Mouse (Mus musculus): ENCODE data around the gene Nacad. TPM values are rescaled to one million over a fixed set of nuclear protein-coding genes. Genes with fewer than 3 reads are reported as not detected.

Nacad gene
- total and polyA plus RNA-seq, 3 experiments: 0.13 to 0.34 TPM; not detected in 1

GRCm38 (mm10) chr11:6644566-6644965 is 38.7 kb upstream of the Nacad start:
- no peaks in the 10 kb centered on the region for H3K36me3 ChIP-seq (replicated peaks in 1 of 2; ENCODE audit: control insufficient read depth in 1 of 2, insufficient read depth in 1 of 2, low read length in 1 of 2)
- no peak for DNase-seq (ENCODE audit: extremely low read depth)
- dilution Hi-C loops (cut with MboI; ENCODE audit: extremely low pct_ligation_motif_present, extremely low pct_unique_long_range_greater_than_20kb, low sequenced_read_pairs) (no loop called here), in situ Hi-C loops (cut with MboI; ENCODE audit: low pct_ligation_motif_present, low pct_unique_long_range_greater_than_20kb, low sequenced_read_pairs) (no loop called here)
- H3K27ac ChIP-seq (ENCODE audit: insufficient read depth, low read depth): no peak overlapping the region
- H3K4me2 ChIP-seq (ENCODE audit: insufficient read depth, low read depth, poor library complexity, severe bottlenecking): no peak overlapping the region
- no peak overlapping the region for H3K4me3 ChIP-seq (replicated peaks in 1 of 3; ENCODE audit: low read depth in 2 of 3, low read length in 2 of 3, poor library complexity in 1 of 3)
- H3K79me2 ChIP-seq (replicated peaks; ENCODE audit: control insufficient read depth, extremely low read depth, insufficient read depth, poor library complexity, severe bottlenecking): no peaks in the 10 kb centered on the region
- H3K9me3 ChIP-seq (replicated peaks; ENCODE audit: low read length): no peaks in the 10 kb centered on the region
- H3K9ac ChIP-seq (ENCODE audit: insufficient read depth, low read depth): no peak overlapping the region
- peaks cover 2 to 7% of the 10 kb centered on the region in 2 experiments for H3K4me1 ChIP-seq (ENCODE audit: control insufficient read depth in 1 of 2, insufficient read depth in 2 of 2)
- H3K27me3 ChIP-seq (replicated peaks): peaks cover 18% of the 10 kb centered on the region
- no peak for TF ChIP-seq ZMIZ1 (IDR thresholded peaks at IDR 0.05; ENCODE audit: low read depth, low read length)

- Histone ChIP-seq H3K4me3 (replicated peaks in 1 of 3; ENCODE audit: low read depth in 2 of 3, low read length in 2 of 3, poor library complexity in 1 of 3) (no peak overlapping the region), H3K27me3 (replicated peaks) (peaks cover 8% of the 10 kb centered on the region), H3K4me2 (ENCODE audit: insufficient read depth, low read depth, poor library complexity, severe bottlenecking) (no peak overlapping the region), H3K36me3 (replicated peaks in 1 of 2; ENCODE audit: control insufficient read depth in 1 of 2, insufficient read depth in 1 of 2, low read length in 1 of 2) (no peaks in the 10 kb centered on the region), H3K9ac (ENCODE audit: insufficient read depth, low read depth) (no peak overlapping the region), H3K4me1 (ENCODE audit: control insufficient read depth in 1 of 2, insufficient read depth in 2 of 2) (peaks cover 2 to 8% of the 10 kb centered on the region in 2 experiments; a peak in 3 of 4 replicates), H3K9me3 (replicated peaks; ENCODE audit: low read length) (no peaks in the 10 kb centered on the region), H3K27ac (ENCODE audit: insufficient read depth, low read depth) (no peak overlapping the region), H3K79me2 (replicated peaks; ENCODE audit: control insufficient read depth, extremely low read depth, insufficient read depth, poor library complexity, severe bottlenecking) (no peaks in the 10 kb centered on the region)
- no peak for DNase-seq (ENCODE audit: extremely low read depth)
- dilution Hi-C loops (cut with MboI; ENCODE audit: extremely low pct_ligation_motif_present, extremely low pct_unique_long_range_greater_than_20kb, low sequenced_read_pairs): no loop called here
- in situ Hi-C loops (cut with MboI; ENCODE audit: low pct_ligation_motif_present, low pct_unique_long_range_greater_than_20kb, low sequenced_read_pairs): no loop called here
- TF ChIP-seq MAX (IDR thresholded peaks at IDR 0.05; ENCODE audit: low read length) (no peak), ZMIZ1 (IDR thresholded peaks at IDR 0.05; ENCODE audit: low read depth, low read length) (no peak), RAD21 (IDR thresholded peaks at IDR 0.05; ENCODE audit: low read depth, low read length) (no peak), CHD1 (IDR thresholded peaks at IDR 0.05; ENCODE audit: low read depth, low read length) (no peak), ELF1 (IDR thresholded peaks at IDR 0.05; ENCODE audit: low read depth, low read length) (no peak), USF1 (IDR thresholded peaks at IDR 0.05; ENCODE audit: low read depth, low read length) (no peak), NELFE (IDR thresholded peaks at IDR 0.05; ENCODE audit: low read depth, low read length) (no peak), EP300 (IDR thresholded peaks at IDR 0.05; ENCODE audit: low read length) (no peak), TBP (conservative IDR thresholded peaks at IDR 0.05; ENCODE audit: low read depth, low read length) (no peak), NRF1 (IDR thresholded peaks at IDR 0.05; ENCODE audit: low read depth, low read length) (no peak), ZC3H11A (IDR thresholded peaks at IDR 0.05; ENCODE audit: low read depth, low read length) (no peak), SIN3A (IDR thresholded peaks at IDR 0.05; ENCODE audit: low read length) (no peak), POLR2A (IDR thresholded peaks at IDR 0.05; ENCODE audit: low read depth, low read length) (no peak), CHD2 (IDR thresholded peaks at IDR 0.05; ENCODE audit: low read length) (no peak), USF2 (conservative IDR thresholded peaks at IDR 0.05; ENCODE audit: low read depth, low read length) (no peak), MAZ (IDR thresholded peaks at IDR 0.05; ENCODE audit: low read depth, low read length) (no peak)
Observed at GRCm38 (mm10) chr11:6639072-6639471, 33.2 kb upstream of the Nacad start.
